Mouse (Mus musculus) layer of hippocampus, postnatal 10 days (tissue): ENCODE data around the gene Gcnt2. TPM values are rescaled to one million over a fixed set of nuclear protein-coding genes. Genes with fewer than 3 reads are reported as not detected.
A peak's percentile ranks its signal among the peaks of the same experiment; 100 is the strongest.

Experiments
- DNase-seq, 2 experiments: peaks; one replicate each; pipeline ENCODE4 v3.0.0; 2021; ENCODE audit warnings: low spot score in 2 of 2
- total RNA-seq, 2 experiments: library from RNA; stranded (reverse); gene quantifications; 2 replicates each; pipeline ENCODE4 v1.2.3; 2021

Gene Gcnt2
- total RNA-seq, 2 experiments from 2014 or later = 11.1 to 13.2 TPM

DNA sequence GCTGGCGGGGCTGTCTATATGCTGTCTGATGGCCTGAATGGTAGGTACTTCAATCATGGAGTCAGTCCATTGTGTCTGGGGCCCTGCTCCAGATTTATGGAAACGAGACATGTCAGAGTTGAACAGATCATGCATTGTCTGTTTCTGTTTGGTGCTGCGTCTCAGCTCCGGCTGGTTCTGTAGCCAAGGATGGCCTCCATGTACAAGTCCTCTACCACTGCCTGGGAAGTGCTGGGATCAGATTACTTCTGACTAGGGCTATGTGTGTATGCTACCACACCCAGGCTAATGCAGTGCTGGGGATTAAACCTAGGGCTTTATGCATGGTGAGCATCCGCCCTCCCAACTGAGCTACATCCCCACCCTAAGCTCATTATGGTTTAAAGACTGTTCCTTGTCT lies 78.0 kb downstream of the Gcnt2 start:
- no peak for DNase-seq

DNA sequence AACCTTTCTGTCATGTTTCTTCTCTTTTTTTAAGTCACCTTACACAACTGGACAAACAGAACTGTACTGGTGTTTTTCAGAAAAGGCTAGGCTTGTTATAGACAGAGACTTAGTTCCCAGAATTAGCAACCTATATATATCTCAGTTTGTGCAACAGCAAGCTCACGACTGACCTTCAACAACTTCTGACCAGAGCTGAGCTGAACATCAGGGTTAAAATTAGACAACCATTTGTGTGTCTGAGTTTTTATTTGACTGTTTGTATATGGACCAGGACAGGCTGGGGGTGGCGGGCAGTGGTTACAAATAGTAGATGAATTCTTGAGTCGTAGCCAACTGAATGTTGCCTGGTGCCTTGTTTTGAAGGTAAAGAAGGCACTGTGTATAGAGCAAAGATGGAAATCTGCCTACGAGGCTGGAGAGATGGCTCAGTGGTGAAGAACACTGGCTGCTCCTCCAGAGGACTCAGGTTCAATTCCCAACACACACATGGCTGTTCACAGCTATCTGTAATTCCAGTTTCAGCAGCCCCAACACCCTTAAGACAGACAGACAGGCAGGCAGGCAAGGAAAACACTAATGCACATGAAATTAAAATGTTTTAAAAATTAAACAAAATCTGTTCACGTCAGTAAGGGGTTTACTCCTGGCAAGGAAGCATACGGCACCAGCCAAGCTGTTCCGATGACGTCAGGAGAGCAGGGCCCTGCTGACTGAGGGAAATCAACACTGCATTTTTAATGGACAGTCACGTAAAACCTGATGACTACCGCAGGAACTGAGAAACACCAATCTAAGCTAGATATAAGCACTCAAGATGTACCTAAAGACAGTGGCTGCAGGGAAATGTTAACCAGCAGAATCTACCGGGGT lies 79.2 kb downstream of the Gcnt2 start:
- peak in 1 of 2 experiments; percentile 36 for DNase-seq

DNA sequence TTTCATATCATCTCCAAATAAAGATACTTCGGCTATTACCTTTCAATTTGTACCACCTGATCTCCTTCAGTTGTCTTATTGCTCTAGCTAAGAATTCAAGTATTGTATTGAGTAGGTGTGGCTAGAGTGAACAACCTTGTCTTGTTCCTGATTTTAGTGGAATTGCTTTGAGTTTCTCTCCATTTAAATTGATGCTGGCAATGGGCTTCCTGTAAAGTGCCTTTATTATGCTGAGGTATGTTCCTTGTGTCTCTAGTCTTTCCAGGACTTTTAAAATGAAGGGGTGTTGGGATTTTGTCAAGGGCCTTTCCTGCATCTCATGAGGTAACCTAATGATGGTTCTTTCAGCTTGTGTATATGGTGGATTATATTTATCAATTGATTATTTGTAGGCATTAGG lies 83.5 kb downstream of the Gcnt2 start:
- no peak for DNase-seq

DNA sequence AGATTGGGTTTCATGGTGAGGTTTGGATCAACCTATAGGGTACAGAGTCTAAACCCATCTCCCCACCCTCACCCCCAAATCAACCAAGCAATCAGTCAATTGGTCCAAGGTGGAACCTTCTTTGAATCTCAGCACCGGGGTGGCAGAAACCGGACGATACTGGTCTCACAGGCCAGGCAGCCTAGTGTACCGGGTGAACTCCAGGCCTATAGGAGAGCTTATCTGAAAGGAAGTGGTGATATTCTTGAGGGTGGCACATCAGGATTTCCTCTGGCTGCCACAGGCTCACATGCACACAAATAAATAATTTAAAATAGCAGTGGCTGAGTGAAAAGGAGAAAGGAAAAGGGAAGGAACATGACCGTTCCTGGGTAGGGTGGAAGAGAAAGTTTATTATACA lies 84.4 kb downstream of the Gcnt2 start:
- DNase-seq = no peak

DNA sequence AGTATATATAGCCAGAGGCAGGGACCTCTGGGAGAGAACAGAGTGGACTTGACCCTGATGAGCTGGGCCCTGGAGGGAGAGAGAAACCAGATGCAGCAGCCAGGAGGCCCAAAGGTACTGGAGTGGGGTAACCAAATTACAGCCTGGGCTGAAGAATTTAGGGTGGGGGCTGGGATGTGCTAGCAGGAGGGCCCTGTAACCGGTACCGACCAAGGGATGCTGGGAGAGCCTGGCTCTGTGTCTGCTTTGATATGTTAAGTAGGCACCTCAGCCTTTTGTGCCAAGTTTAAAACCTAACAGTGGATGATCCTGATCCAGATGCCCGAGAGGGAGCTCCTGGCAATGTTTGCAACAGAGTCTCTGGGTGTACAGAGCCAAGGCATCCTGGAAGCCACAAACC lies 84.8 kb downstream of the Gcnt2 start:
- DNase-seq = peak; percentile 21 to 26

DNA sequence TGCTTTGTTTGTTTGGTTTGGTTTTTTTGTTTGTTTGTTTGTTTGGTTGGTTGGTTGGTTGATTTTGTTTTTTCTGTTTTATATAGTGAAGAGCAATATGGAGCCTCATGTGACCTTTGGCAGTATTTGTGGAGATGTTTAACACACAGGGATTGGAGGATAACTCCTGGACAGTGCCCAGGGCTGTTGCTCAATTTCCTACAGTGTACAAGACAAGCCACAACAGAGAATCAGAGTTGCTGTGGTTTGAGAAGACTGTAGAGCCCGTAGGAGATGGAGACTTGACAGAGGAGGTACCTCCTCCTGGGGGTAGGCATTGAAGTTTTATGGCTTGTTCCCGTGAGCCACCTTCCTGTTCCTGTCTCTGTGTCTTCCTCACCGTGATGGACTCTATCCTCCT lies 87.0 kb downstream of the Gcnt2 start:
- DNase-seq = no peak

DNA sequence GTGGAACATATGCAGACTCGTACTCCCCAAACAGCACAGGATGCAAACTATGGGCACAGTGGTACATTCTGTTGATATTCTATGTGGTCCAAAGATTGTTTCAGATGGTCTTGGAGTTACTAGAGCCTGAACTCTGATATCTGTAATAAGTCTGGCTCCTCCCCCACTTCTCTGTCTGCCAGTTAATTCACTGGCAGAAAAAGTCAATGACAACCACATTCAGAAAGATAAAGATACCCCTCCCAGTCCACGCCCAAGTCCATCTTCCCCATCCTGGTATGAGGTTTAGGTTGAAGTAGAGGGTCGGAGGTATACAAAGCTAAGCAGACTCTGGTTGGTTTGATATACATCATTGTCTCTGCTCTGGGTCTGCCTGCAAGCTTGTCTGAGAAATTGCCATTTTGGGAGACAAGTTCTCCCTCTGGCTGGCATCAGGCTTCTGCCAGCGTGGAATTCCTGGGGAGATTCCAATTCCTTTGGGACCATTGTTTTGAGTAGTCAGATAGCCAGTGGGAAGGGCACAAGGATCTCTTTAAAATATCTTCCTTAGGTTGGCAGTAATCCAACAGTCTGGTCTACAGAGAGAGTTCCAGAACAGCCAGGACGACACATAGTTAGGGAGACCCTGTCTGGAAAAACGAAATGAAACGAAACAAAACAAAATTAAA lies 88.1 kb downstream of the Gcnt2 start:
- DNase-seq = no peak

DNA sequence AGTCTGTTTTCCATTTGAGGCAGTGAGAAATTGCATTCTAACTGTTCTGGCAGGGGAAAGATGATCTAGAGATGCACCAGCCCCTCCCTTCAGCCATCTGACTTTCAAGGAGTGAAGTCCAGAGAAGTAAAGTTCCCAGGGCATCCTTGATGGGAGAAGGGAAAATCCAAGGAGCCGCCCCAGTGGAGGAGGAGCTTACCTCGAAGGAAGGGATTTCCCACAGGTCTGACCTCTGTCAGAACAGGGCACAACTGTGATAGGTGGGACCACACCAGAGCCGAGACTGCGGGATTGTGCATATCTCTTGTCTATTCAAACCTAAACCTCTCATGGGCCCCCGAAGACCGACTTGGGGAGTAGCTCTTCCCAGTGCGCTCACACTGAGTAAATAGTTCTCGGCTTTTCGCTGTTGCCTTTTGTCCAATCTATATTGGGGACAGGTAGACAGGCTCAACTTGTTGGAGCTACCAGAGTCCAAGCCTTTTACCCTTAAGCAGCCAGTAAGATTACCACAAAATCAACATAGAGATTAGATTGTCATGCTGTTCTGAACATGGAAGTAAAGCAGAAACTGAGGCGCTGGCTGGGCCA lies 91.9 kb downstream of the Gcnt2 start:
- DNase-seq = no peak

DNA sequence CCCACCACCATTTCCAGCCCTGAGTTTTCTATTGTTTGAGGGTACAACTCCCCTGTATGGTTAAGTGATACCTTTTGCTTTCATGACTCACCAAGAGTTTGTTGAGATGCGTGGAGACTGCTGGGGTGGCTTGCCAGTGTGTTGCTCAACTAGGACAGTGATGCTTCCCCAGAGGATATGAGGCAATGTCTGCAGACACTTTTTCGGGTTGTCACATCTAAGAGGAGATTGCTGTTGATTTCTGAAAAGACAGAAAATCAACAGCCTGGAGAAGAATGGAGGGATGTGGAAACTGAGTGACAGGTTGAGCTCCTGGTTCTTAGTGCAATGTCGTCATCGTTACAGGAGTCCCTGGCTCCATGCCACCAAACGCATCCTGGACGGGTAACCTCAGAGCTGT lies 93.7 kb downstream of the Gcnt2 start:
- DNase-seq = no peak

DNA sequence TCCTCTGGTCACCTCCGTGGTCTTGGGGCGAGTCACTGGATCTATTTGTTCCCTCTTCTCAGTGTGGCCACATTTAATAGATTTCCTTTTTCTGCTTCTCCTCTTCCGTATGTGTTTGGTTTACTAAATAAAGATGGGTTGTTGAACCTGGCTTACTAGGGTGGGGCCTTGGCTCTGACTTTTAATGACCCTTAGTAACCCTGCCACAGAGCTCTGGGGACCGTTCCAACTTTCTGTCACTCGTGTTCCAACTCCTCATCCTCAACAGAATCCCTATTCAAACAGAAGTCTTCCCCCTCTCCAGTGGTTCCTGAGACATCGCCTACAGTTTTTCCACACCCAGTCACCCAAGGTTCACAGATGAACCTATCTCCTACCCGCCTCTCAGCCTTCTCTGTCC lies 96.2 kb downstream of the Gcnt2 start:
- DNase-seq = no peak

DNA sequence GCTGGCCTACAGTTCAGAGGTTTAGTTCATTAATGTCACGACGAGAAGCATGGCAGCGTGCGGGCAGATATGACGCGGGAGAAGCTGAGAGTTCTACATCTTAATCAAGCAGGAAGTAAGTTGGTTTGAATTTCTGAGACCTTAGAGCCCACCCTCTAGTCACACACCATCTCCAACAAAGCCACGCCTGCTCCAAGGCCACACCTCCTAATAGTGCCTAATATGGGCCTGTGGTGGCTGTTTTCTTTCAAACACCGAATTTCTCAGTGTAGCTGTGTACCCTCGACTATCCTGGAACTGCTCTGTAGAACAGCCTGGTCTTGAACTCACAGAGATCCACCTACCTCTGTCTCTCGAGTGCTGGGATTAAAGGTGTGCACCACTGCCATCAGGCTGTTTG lies 108.1 kb downstream of the Gcnt2 start:
- no peak for DNase-seq

DNA sequence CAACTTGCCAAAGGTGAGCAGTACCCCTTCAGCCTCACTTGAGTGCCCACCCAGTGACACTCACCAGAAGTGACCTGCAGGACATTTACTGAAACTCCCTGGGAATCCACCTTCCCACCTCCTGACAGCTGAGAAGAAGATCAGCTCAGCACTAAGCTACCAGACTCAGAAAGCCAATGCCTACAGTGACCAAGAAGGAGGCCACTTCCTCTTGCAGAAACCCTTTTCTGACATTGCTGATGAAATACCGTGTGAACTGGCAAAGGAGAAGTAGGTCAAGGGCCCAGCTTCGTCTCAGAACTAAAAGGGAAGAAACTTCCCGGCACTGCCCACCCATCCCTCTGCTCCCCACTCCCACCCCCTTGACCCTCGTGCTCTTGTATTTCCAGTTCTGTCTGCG lies 109.0 kb downstream of the Gcnt2 start:
- DNase-seq = no peak

DNA sequence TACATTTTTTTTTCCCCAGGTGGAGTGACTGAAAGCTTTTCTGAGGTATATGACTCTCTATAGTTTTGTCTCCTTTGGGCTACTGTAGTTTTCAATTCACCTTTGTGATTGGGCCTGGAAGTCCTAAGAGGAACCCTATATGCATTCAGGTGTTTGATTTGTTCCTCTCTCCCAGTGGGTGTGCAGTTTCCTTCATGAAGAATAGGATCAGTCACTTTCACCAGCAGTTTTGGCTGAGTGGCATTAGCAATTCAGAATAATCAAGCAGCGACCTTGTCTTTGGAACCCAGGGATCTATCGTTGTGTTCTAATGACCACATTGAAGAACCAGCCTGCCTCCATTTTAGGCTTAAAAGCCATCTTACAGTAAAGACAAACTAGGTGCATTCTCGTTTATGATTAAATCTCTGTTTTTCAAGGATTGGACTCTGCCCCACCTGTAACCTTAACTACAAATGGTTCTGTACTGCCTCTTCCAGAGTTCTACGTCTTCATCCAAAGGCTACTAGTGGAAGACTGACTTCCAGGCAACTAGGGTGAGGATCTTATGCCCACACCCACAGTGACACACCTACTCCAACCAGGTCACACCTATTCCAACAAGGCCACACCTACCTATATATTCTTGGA lies 110.3 kb downstream of the Gcnt2 start:
- no peak for DNase-seq

DNA sequence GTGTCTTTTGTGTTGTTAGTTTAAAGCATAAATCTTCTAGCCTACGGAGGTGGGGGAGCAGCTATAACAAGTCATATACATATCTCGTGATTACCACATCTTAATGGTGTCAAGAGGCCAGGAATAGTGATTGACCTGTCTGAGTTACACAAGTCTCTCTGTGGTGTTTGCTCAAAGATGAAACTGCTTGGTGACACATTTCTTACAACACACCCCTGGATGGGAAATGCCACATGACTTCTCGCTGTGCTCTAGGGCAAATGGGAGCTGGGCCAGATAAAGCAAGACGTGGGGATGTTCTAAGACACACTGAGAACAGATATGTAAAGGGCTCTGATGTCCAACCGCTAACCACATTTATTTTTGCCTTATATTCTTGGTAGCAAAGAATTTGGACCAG lies 111.7 kb downstream of the Gcnt2 start:
- no peak for DNase-seq

DNA sequence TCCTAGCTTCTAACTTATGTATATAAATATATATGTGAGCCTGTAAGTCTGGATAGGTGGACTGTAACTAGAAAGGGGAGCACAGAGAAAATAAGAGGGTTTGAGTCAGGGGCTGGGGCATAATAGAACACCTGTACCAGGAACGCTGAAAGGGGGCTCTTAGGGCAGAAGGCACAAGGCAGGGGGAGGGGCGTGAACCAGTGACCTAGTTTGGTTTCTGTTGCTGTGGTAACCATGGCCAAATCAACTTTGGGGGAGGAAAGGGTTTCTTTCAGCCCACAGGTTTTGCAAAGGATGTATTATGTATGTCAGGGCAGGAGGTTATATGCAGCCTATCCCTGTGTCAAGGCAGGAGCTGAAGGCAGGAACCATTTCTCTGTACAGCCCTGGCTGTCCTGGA lies 112.3 kb downstream of the Gcnt2 start:
- DNase-seq = no peak

DNA sequence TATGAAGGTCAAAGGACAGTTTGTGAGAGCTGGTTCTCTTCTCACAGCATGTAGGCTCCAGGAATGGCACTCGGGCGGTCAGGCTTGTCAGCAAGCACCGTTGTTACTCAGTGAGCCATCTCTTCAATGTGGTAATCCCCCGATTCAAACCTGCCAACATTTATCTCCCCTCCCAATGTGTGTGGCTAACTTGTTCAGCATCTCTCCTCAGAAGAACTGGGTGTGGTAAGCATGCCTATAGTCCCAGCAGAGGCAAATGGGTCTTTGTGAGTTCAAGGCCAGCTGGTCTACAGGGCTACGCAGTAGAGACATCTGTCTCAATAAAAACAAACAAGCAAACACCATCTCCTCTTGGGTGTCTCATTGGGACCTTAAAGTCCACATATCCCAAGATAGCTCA lies 113.4 kb downstream of the Gcnt2 start:
- no peak for DNase-seq

DNA sequence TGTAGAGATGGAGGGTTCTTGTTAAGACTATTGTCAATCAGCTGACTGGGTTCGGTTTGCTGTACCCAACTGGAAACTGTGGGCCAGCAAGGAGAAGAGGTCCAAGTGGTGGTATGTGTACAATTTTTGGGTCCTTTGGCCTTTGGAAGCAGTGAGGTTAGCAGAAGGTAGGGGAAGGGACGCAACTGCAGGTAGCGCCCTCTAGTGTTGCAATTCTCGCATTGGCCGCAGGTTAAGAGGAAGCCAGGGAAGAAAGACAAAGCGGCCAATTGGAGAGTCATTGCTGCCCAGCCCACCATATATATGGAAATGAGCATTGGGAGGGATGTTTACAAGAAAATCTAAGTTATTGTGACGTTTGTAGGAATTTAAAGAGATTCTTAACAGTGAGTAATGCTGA lies 118.1 kb downstream of the Gcnt2 start:
- DNase-seq = peak; percentile 22 to 36

DNA sequence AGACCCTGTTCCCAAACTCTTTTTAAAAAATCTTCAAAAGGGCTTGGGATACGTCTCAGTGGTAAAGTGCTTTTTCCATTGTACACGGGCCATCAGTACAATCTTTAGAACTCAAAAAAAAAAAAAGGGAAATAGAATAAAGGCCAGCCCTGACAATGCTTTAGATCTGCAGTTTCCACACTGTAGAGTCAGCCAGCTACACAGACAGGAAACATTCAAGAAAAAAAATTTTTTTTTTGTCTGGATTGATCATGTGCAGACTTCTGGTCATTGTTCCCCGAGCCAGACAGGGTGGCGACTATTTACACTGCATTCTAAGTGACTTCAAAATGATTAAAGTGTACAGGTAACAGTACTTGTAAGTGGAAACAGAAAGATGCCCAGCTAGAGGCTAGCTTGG lies 119.1 kb downstream of the Gcnt2 start:
- DNase-seq = no peak

DNA sequence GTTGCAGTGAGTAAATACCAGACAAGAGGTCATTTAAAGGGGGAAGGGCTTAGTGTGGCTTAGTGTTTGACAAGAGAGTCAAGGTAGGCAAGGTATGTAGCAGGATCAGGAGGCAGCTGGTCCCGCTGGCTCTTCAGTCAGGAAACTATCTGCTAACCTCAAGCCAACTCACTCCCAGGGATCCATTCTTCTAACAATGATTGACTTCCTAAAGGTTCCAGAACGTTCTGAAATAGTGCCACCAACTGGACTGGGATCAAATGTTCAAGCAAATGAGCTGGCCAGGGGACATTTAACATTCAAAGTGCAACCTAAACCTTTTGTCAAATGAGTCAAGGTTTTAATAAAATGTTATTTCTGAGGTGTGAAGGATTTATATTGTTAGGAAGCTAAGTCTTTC lies 119.8 kb downstream of the Gcnt2 start:
- DNase-seq = no peak

DNA sequence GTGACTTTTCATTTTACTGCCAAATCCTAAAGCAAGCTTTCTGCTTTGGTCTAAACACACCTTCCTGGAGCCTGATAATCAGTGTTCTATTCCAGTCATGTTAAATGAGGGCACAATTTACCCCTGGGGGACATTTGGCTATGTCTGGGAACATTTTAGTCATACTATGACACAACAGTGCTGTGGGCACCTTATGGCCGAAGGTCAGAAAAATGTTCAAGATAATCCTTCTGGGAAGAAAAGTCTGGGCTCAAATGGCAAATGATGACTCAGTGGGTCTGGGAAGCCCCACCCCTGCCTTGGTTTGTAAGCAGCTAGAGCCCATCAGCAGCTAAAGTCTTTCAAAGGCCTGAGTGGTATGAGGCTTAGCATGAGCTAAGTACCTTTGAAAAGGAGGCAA lies 123.2 kb downstream of the Gcnt2 start:
- no peak for DNase-seq

DNA sequence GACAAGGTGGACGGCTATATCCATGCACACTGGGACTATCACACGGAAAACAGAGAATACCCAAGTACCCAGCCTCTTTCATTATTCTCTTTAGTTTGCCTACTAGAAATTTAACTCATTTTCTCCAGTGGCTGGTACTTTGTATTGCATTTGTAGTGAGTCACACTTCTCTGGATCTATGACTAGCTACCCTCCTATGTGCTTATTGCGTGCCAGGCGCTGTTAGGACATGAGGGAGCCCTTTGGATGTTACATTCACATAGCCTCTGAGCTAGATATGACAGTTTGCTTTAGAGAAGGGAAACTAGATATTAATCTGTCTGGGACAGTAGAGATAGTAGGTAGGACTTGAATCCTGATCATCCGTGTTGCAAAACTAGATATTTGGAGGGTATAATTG lies 126.5 kb downstream of the Gcnt2 start:
- no peak for DNase-seq
